Mouse (Mus musculus) layer of hippocampus, adult 11-12 months (tissue): ENCODE measurements around the gene Ccndbp1.
A peak's percentile ranks its signal among the peaks of the same experiment; 100 is the strongest.
"Not testable (repeated sequence)": the region's sequence is repeated elsewhere in the genome, so short reads cannot be mapped to it uniquely, and the experiment has no call there.

Experiments
- DNase-seq: peaks from one replicate; pipeline ENCODE4 v3.0.0; 2022; ENCODE audit warnings: low spot score

The Ccndbp1 gene

DNA sequence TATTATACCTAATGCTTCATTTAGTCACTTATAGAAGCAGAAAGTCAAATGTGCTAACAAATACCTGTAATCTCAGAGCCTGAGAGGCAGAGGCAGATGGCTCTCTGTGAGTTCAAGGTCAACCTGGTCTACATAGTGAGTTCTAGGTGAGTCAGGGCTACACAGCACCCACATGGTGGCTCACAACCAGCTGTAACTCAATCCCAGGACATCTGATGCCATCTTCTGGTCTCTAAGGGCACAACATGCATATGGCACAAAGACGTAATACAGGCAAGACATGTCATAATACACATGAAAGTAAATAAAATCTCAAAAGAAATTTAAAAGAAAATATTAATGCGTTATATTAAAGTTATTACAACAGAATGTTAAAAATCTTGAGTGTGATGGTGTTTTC is 4.6 kb upstream of the Ccndbp1 start:
- no peak for DNase-seq

DNA sequence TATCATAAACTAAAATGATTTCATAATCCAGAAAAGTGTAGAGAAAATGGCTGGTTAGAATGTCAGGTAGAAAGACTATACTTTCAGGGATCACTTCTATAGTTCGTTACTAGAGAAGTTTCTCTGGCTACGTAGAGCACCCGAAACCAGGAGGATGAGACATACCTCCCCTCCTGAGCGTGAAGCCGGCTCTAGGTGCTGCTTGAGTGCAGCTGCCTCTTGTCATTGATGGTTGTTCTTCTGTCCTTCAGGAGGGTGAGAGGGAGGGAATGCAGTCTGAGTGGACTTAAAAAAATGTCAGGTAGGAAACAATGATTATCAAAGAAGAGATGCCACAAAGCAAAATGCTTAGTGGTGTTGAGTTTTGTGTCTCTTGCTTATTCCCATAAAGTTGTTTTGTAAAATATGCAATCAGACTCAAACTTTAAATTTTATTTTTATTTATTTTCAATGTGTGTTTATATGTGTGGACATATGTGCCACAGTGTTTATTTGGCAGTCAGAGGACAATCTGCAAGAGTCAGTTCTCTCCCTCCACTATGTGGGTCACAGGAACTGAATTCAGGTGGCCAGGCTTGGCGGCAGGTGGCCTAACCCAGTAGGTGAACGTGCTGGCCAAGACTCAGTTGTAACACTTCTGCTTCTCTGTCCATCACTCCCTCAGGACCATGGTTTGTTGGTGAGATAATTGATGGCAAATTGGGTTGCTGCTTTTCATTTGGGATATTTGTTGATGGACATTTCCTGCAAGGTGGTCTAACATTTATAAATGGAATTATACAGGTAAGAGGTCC is 4.0 kb upstream of the Ccndbp1 start:
- no peak for DNase-seq

DNA sequence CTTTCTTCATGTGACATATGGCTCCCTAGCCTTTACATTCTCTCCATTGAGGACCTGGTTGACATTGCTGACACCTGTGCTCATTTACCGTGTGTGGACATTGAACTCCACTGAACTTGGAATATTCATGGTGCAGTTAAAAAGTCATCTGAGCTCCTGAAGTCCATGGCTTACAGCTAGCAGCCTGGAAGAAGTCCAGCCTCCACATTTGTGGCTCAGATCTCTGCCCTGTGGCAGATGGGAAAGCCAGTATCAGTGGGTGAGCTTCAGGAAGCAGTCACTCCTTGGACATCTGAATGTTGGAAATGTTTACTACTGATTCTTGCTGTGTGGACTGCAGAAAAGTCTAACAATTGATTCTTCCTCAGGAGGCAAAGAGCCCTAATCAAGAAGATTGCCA is 1.2 kb upstream of the Ccndbp1 start:
- DNase-seq, result no peak

DNA sequence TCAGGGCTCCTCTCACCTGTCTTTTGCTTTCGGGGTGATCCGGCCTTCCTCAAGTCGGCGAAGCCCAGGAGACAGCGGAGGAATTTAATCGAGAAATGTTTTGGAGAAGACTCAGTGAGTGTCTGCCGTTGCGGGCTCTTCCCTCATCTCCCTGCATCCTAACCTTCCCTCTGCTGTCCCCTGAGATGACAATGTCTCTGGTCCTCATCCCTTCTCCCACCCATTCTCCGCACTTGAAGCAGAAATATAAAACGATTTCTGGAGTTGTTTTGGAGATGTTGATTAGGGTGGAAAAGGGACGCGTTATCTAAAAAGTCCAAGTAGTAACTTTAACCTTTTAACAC is 433 bp downstream of the Ccndbp1 start:
- no peak for DNase-seq

DNA sequence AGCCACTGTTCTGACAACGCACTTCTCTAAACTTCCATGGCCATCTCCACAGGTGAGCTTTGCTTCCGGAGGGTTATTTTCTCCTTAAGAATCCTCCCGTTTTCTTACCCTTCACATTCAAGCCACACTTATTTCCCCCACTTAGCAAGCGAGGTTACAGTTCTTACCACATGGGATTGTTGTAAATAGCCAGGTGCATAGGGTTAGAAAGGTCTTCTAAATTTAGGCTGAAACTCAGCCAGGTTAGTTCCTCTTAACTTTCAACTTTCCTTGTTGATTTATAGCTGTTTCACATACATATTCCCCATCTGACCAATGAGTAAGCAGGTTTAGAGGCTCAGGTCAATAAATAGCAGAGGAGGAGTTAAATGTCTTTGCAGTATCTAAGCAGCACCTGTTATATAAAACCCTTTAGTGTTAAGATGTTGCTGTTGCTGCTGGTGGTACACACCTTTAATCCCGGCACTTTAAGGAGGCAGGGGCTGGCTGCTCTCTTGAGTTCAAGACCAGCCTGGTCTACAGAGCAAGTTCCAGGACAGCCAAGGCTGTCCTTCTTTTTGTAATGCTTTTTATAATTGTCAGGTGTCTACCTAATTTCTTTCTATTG is 971 bp downstream of the Ccndbp1 start:
- no peak for DNase-seq

DNA sequence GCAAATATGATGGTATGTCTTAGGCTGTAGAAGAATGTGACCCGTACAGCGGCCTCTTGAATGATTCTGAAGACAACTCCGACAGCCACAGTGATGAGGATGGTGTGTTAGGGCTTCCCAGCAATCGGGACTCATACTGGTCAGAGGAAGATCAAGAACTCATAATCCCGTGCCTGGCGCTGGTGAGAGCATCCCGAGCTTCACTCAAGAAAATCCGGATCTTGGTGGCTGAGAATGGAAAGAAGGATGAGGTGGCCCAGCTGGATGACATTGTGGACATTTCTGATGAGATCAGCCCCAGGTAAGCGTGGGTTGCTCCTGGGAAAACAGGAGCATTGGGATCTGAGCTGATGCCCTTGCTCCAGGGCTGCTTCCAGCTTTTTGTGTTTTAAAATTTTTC is 4.5 kb downstream of the Ccndbp1 start:
- DNase-seq, result no peak

DNA sequence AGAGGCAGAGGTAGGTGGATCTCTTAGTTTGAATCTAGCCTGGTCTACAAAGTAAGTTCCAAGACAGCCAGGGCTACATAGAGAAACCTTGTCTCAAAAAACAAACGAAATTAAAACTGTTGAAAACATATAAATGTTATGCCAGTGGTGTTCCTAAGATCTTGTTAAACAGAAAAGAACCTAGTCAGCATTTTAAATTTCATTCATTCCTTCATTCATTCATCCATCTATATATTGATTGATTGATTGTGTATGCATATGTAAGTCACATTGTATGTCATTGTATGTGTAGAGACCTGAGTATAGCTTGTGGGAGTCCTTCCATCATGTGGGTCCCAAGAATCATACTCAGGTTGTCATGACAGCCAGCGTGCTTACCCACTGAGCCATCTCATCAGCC is 7.3 kb downstream of the Ccndbp1 start:
- DNase-seq, result no peak

DNA sequence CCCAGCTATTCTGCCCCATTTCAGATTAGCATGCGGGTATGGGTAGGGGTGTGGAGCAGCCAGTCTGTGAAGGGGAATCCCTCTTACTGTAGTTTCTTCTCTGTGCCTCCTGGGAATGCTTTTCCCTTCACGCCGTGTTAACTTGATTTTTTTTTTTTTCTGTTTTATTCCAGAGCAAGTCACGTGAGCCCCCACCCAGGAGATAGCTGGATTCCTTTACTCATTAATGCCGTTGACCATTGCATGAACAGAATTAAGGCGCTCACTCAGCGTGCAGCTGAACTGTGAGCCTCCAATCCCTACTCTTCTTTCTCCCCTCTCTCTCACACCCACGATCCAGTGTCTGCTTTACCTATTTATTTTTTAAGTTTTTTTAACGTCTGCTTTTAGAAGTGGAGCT is 8.0 kb downstream of the Ccndbp1 start:
- no peak for DNase-seq

DNA sequence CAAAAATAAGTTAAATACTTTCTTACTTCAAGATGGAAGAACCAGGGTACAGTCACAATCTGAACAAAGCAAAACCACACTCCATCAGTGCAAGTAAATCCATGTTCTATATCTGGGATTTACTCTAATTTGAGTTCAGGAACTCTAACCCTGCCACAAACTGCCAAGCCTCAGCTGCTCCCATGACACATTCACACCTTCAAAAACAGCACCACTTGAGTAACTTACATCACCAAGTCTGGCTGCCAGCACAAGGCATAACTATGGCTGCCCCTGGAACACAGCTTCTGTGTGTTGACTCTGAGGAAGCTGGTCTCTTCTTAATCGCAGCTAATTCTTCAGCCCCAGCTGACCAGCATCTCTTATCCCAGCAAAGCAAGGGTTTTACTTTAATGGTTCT is 8.9 kb downstream of the Ccndbp1 start:
- DNase-seq, result no peak

DNA sequence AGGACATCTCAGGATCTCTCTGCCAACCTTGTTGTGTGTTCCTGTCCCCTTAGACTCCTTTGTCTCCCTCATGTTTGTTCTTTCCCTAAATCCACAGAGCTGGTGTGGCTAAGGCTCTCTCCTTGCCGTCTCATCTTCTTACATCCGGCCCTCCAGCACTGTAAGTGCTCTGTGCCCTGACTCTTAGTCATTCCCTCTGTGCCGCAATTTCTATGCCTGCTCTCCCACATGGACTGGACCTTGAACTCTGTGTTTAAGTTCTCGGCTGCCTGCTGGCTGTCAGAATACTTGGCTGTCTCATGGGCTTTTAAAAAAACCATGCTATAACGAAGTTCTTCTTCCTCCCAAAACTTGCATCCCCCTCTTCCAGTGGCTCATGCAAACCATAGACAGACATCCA is 14.7 kb downstream of the Ccndbp1 start:
- no peak for DNase-seq

DNA sequence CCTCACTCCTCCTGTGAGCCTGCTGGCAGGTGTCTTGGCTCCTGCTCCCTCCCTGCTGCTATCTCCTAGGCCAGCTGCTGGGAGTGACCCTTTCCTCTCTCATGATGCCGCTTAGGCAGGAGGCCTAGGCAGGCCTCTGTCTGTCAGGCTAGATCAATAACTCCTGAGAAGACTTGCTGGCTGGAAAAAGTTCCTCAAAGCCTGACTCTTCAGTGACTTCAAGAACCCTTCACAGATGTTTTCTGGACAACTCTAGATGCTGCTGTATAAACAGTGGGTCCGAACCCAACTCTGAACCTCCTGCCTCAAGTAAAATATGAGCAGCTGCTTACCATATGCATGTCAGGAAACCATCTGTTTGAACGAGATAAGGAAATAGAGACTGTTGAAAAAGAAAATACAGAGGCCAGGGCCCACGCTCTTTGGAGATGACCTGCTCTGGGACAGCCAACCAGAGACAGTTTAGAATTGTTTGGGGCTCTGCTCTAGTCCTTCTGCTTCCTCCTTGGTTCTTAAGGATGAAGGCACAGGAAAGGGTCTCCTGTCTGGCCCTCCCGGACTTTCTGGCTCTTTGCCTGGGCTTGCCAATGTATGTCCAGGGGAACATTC is 28.6 kb downstream of the Ccndbp1 start, which contains the start of gene Epb42:
Epb42 (minus strand) TSS at position 340 of the 609 bp plus-strand sequence.
- no peak for DNase-seq

DNA sequence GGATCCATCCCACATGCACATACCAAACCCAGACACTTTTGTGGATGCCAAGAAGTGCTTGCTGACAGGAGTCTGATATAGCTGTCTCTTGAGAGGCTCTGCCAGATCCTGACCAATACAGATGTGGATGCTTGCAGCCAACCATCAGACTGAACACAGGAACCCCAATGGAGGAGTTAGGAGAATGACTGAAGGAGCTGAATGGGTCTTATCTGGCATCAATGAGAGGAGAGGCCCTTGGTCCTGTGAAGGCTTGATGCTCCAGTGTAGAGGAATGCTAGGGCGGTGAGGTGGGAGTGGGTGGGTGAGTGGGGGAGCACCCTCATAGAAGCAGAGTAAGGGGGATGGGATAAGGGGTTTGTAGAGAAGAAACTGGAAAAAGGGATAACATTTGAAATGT is 30.6 kb downstream of the Ccndbp1 start:
- not testable (repeated sequence) for DNase-seq

DNA sequence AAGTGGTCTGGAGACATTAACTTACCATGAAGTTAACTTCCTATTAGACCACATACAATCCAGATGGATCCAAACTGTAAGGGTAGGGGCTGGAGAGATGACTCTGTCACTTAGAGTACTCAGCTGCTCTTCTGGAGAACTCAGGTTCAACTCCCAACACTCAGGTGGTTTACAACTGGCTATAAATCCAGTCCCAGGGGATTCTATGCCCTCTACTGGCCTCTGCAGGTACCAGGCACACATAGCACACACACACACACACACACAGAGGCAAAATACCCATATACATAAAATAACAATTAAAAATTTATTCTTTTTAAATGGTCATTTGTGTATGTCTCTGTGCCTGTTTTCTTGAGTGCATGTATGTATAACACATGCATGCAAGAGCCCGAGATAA is 31.2 kb downstream of the Ccndbp1 start:
- no peak for DNase-seq

DNA sequence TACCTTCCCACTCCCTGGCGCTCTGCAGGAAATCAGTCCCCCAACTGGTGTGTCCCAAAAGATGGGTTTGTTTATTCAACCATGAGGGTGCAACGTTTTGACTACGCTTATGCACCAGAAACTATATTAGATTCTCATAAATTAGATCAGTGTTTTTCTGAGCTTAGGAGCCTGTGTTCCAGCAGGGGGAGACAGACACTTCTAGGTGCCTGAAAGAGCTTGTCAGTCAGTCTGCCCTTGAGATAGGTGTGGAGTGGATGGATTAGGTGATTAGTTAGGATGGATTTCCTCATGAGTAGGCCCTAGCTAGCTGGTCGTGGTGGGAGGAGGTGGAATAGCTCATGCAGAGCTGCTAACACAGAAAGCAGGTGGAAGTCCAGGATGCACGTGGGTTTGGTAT is 32.9 kb downstream of the Ccndbp1 start:
- peak; percentile 59 for DNase-seq

DNA sequence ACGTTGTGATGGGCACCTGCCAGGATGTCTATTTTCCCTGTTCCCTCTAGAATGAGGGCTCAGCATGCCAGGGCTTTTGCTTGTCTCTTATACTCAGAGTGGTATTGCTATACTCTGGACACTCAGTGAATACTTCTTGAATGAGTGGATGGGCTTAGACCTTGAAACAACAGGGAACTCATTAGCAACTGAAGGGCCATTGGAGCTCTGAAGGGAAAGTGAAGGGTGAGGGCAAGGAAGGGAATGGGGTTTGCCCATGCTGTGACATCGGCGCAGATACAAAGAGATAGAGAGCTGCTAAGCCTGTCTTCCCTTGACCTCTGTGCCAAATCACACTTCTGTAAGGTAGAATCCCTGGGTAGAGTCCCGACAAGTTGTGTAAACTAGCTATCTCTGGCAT is 37.5 kb downstream of the Ccndbp1 start:
- DNase-seq, result no peak

DNA sequence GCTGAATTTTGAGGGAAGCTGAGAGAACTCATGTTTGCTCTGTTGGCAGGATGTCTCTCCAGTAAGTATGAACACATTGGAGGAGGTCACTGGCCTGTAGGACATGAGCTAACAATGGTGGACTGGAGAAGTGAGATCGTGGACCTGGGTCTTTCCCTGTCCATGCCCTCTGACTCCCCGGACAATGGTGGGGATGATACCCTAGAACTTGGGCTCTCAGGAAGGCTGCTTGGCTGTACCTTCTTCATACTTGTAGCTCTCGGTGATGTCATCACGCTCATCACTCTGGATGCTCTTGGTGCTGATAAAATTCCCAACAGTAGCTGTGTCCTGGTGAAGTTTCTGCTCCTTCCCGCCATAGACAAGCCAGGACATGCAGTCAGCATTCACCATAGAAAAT is 44.0 kb downstream of the Ccndbp1 start:
- DNase-seq, result no peak

DNA sequence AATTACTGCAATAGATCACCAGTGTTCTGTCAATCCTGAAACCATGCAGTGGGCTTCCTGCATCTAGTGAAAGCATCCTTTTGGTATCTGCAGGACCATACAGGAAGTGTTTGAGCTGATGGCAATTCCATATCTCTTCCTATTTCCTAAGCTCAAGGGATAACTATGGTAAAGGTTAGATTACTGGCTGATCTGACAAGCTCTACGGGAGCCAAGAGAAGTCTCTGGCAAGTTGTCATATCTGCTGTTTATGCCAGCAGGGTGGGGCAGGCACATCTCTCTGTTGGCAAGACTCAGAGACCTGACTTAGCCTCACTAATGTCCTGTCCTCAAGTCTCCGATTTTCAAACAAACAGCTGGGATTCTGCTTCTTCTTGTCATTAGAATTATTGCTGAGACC is 45.9 kb downstream of the Ccndbp1 start:
- no peak for DNase-seq

DNA sequence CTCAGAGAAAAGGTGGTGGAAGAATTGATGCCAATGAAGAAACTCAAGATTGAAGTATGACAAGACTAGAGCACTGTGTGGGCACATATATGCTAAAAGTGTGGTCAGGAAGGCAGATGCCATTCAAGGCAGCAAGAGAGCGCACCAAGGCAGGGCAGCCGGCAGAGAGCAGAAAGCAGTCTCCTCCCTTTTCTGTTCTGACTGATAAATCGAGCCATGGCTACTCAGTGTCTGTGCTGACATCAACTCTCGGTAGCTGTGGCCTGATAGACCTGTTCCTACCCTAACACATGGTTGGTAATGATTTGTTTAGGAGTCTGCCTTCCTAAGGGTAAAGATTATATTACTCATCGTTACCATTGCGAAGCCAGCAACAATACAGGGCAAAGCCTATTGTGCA is 47.7 kb downstream of the Ccndbp1 start:
- DNase-seq, result no peak

DNA sequence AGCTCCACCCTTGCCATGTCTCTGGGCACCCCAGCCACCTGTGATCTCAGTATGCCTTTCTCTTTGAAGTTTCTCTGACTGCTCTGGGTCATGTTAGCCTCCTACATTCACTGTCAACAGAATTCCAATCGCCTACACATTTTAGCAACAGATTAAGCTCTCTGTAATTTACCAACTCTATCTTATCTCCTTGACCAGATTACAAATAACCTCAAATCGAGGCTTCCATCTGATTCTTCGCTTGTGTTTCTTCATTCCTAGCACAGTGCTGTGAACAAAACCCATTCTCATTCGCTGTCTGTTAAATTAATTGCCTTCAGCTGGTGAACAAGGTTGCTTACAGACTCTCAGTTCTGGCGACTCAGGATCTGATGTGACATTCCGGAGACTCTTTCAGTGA is 49.8 kb downstream of the Ccndbp1 start:
- DNase-seq, result no peak

DNA sequence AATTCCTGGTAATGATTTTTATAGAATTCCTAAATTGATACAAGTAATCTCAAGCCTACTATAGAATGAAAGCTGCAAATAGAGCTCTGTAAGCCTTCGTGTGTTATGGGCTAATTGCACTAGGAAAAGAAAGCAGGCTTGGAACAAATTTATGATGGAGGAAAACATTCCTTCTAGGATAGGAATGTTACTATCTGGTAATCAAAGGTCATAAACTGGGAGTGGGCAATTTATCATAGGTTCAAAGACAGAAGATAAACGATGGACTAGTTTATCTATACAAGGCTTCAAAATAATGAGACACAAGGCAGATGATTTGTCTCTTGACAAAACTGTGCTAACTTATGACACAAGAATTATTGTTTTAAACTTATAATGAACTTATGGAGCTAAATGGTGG is 53.1 kb downstream of the Ccndbp1 start:
- DNase-seq, result no peak
